Mouse (Mus musculus): ENCODE data around the gene Vstm4.

DNA sequence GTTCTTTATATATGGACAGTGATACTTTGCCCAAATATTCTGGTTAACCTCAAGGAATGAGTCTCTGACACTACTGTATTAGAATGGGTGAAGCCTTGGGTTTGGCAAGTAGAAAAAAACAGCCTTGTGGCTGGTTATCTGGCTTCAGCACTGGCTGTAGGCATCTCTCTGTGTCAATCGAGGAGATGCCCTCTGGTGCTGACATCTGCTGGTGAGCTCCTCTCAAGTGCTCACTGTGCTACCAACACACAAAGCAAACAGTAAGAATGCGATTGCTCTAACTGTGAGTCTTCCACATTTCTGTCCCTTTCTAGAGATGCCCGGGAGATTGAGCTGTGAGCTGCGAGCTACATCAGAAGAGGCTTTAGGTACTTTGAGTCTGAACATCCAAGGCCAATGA lies 40.0 kb upstream of the Vstm4 start:
- TF ChIP-seq CTCF (IDR thresholded peaks at IDR 0.05; ENCODE audit: control insufficient read depth, insufficient read depth, insufficient read length) (no peak), MYOG (IDR thresholded peaks at IDR 0.05; ENCODE audit: control insufficient read depth, extremely low read depth, insufficient read length) (no peak), MYOD1 (IDR thresholded peaks at IDR 0.05; ENCODE audit: control insufficient read depth, insufficient read length, low read depth) (no peak), USF1 (IDR thresholded peaks at IDR 0.05; ENCODE audit: low read depth) (no peak), FOSL1 (IDR thresholded peaks at IDR 0.05; ENCODE audit: insufficient read depth, low read length, poor library complexity, severe bottlenecking) (no peak), MAX (IDR thresholded peaks at IDR 0.05) (no peak)
